Mouse (Mus musculus) ovary, postnatal 14 days (tissue): ENCODE measurements around the gene Spred2.
"Not testable (repeated sequence)": the region's sequence is repeated elsewhere in the genome, so short reads cannot be mapped to it uniquely, and the experiment has no call there.

Source experiments
- DNase-seq: peaks from one replicate; pipeline ENCODE4 v3.0.0; 2022; ENCODE audit warnings: low spot score

Spred2 gene

DNA sequence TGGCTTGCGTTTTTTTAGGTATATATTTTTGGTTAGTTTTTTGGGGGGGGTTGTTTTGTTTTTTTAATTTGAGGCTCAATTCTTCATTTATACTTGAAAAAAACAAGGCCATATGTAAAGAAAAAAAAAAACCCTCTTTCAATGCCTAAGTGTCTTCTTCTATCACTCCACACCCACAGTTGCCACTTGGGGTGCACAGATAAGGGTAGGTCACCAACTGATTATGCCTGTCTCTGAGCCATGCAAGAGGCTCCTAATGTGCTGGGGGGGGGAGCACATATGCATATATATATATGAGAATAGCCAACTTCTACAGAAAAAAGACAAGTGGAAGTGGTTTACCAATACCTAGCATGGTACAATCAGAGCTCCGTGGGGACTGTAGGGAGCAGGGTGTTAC lies 98.3 kb downstream of the Spred2 start:
- no peak for DNase-seq

DNA sequence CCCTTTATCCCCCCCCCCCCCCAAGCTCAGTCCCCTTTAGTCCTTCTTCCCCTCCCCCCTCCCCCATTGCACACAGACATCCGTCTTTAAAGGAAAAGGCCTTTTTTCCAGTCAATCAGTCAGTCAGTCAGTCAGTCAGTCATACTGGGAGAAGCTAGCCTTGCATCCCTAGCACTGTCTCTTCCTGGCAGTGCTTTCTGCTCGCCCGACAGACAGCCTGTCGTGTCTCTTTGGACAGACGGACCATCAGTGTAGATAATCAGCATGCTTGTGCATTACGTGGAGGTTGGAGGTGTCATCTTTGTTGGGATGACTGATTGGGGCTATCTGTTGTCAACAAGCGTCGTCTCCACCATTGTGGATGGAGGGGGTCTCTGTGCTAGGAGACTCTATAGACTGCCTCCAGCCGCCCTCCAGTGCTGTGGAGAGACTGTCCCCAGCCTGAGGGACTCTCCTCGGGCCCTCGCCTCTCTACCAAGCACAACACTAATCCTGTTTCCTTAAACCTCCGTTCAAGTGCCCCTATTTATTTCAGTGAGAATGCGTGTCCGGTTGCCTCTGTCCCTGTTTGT lies 98.8 kb downstream of the Spred2 start:
- no peak for DNase-seq

DNA sequence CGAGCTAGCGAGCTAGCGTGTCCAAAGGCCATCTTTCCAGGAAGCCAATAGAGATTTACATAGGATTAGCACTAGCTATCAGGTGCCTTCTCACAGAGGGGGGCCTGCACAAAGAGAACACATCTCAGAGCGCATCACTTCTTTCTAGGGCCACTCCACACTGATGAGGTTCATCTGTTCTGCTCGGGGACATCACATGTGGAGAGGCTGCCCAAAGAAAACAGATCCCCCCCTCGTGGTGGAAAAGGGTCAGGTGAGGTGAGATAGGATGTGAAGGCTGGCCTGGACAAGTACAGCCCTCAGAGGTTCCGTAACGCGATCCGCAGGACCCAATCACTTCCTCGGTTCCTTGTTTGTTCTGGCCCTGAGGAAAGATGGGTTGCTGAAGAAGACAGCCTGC lies 101.7 kb downstream of the Spred2 start:
- no peak for DNase-seq

DNA sequence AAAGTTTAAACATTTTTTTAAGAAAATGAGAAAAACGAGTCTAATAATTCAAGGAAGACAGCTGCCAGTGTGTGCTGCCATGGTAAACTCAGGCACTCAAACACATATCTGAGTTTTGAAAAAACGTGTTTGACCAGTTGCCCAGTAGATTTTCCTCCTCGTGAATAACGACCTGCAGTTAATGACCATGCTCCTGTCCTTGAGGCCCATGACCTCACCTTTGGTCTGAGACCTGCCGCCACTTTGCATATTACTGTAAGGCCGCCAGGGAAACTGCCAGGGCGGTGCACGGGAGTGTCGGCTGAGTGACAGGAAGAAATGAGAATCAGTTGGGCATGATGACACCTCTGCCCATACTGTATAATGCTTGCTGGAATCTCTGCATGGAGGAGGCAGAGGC lies 103.5 kb downstream of the Spred2 start:
- no peak for DNase-seq

- no peak for DNase-seq
Measured at GRCm38 (mm10) chr11:20028396-20028795, 104.2 kb downstream of the Spred2 start.

DNA sequence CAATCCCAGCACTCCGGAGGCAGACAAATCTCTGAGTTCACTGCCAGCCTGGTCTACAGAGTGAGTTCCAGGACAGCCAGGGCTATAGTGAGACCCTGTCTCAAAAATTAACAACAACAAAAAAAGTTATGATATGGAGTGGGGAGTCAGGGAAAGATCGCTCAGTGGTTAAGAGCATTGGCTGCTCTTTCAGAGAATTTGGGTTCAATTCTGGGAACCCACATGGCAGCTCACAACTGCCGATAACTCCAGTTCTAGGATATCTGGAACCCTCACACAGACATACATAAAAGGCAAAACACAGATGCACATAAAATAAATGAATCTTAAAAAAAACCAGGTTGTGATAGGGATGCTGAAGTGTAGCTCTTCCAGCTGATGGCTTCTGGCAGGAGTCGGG lies 104.8 kb downstream of the Spred2 start:
- no peak for DNase-seq

GRCm38 (mm10) chr11:20030973-20031372 lies 106.8 kb downstream of the Spred2 start:
- DNase-seq = not testable (repeated sequence)

GRCm38 (mm10) chr11:20031536-20031935 lies 107.4 kb downstream of the Spred2 start:
- DNase-seq = no peak

- no peak for DNase-seq
Measured at GRCm38 (mm10) chr11:20033541-20034160, 109.5 kb downstream of the Spred2 start.

DNA sequence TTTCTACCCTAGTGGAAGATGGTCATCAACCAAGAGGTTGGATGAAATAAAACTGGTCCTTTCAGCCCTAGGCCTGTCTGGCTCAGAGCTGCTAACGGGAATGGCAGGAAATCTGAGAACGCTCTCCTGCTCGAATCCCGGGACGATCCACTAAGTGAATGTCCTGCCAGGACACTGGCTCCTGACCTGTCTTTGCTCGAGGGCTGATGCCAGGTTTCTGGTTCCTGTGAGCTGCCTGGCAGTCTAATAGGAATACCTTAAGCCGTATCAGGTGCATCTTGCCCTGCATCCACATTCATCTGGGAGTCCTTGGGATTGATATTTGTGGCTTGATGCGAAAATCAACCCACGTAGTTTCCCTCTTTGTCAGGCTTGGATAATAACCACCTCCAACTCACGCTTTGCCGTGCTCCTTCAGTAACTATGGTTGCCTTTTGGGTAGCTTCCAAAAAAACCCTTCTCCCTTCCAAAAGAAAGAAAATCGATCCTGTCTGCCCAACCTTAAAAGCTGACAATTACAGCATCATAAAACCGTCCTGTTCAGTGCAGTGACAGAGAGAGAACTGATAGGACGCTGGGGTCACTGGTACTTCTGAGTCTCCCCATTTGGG lies 110.3 kb downstream of the Spred2 start:
- no peak for DNase-seq

DNA sequence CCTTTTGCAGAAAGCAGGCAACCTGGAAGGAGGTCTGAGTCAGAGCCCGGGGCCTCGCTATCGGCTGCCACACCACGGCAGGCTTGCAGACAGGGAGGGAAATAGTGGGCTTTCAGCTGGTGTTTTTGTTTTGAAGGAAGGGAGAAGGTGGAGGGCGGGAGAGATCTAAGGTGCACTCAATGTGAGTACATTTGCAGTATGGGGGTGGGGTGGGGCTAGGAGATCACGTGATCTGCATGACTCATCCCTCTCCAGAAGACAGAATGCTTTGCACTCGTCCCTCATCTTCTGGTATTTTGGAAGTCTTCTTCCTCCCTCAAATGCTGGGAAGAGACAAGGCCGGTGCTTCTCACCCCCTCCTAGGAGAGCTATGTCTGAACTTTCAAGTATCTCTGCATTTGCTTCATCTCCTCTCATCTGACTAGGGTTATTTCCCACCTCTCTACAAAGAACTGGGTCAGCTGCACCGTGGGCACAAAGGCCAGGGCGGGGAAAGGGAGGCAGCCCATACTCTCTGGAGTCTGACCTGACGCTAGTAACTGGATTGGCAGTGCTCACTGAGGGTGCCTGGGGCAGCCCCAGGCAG lies 111.3 kb downstream of the Spred2 start:
- no peak for DNase-seq

DNA sequence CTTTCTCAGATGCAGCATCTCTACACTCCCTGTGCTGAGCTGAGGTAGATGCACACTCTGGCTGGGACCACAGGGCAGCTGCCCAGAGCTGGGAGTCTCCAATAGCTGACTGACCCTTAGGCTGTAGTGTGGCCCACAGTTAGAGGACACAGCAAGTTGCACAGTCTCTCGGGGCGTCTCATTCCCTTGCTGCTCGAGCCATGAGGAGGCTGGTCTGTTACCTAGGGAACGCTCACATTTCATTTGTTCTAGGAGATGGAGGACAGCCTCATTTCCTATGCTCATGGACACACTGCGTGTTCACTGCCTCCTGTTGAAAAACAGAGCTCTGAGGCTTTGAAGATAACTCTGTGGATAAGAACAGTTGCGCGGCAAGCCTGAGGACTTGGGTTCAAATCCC lies 111.8 kb downstream of the Spred2 start:
- DNase-seq = no peak

DNA sequence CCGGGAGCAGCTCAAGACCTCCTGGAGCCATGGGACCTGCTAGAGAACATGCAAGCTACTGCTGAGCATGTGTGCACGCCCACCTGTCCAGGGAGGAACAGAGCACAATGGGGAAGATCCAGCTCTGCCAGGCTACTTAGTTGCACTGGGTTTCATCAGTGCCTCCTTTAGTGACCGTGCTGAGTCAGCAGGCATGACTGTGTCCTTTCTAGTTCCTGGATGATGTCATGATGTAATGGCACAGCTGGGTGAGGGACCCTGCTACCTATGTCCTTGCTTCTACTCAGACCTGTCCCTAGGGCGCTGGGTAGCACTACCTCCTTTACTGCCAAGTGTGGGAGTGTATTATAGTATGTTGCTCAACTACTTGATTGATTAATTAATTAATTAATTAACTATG lies 113.6 kb downstream of the Spred2 start:
- DNase-seq = no peak

DNA sequence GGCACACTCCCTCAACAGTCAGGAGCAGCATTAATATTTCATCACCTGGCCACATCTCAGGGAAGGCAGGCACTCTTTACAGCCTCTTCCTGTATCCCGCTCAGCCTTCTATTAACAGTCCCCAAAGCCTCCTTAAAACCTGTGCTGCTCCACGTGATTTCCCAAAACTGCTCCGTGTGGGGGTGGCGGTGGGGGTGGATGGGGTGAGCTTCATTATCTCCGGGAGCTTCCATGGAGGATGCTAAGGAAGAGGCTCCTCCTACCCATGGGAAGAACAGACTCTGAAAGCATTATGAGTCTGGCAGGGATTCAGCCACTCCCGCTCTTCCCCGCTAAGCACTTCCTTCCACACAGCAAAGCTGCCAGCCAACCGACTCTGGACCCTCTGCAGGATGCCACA lies 114.5 kb downstream of the Spred2 start:
- DNase-seq = no peak

DNA sequence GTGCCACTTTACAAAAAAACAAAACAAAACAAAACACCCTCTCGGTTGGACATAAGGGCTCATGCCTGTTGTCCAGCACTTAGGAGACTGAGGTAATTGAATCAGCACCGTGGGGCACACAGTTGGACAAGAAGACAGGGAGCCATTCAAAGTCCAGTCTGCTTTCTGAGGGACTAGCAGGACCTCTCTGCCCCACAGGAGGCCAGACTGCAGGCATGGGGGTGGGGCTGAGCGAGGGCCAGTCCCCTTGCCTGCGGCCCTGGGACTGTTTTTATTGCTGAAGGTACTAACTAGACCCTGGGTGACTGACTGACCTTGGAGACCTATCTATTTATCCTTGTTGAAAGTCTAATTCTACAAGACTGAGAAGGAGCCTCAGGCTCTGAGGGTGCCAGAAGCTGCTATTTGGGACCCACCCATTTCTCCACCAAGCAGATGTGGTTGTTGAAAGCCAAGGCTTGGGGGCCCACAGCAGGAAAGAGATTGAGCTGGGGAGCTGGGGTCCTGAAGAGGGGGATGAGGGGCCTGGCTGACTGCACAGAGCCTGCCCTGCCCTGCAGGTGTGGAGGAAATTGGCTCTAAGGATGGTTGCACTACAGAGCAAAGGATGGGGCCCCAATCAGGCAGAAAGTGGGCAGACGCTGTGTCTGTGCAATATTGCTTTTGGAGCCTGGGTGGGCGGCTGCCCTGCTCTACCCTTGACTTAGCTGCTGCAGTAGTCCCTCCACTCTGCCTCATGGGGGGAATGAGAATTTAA lies 117.2 kb downstream of the Spred2 start:
- no peak for DNase-seq

GRCm38 (mm10) chr11:20042106-20042505 lies 117.9 kb downstream of the Spred2 start:
- DNase-seq = no peak

- DNase-seq = no peak
Measured at GRCm38 (mm10) chr11:20043256-20043655, 119.1 kb downstream of the Spred2 start.

GRCm38 (mm10) chr11:20045586-20045985 lies 121.4 kb downstream of the Spred2 start:
- DNase-seq = no peak

GRCm38 (mm10) chr11:20052814-20053536 lies 128.8 kb downstream of the Spred2 start:
- DNase-seq = no peak

GRCm38 (mm10) chr11:20053951-20054350 lies 129.8 kb downstream of the Spred2 start:
- no peak for DNase-seq

DNA sequence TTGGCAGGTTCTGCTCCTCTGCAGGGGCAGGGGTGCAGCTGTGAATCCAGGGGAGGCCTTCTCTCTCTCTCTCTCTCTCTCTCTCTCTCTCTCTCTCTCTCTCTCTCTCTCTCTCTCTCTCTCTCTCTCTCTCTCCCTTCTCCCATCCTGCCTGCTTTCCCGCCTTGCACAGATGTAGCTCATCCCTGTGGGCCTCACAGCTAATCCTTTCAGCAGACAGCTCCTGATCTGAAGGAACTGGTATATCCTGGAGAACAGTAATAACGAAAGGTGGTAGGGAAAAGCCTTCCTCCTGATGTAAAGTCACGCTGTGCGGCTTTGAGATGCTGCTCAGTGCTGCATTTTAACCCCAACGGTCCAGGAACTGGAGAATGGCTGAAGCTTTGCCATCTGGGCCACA lies 130.4 kb downstream of the Spred2 start:
- no peak for DNase-seq

DNA sequence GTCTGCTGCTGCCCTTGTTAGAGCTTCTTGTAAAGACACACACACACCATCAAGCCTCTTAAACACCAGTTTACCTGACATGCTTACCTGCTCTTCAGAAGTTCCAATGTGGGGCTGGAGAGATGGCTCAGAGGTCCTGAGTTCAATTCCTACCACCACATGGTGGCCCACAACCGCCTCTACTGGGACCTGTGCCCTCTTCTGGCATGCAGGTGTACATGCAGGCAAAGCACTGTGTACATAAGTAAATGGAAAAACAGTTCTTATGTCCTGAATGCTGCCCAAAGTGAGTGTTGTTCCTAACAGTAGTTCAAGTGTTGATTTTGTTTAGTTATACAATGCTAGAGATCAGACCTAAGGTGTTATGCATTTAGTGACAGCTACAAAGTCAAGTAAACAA lies 132.0 kb downstream of the Spred2 start:
- no peak for DNase-seq
